Mouse (Mus musculus): ENCODE results near the gene Kptn. TPM values are rescaled to one million over a fixed set of nuclear protein-coding genes. Genes with fewer than 3 reads are reported as not detected.

Gene Kptn
- total RNA-seq, 2 experiments from 2014 or later: 23.0 to 23.1 TPM

- DNase-seq: peak in 1 of 2 experiments; percentile 18
- intact Hi-C loops (cut with DNase I): no loop called here
Observed at GRCm38 (mm10) chr7:16156105-16156714, 36.5 kb downstream of the Kptn start.

- DNase-seq: no peak
- intact Hi-C loops (cut with DNase I): no loop called here
Observed at GRCm38 (mm10) chr7:16158735-16159134, 39.0 kb downstream of the Kptn start.

- intact Hi-C loops (cut with DNase I): no loop called here
- no peak for DNase-seq
Observed at GRCm38 (mm10) chr7:16160702-16161101, 41.0 kb downstream of the Kptn start.

GRCm38 (mm10) chr7:16161302-16161701 is 41.6 kb downstream of the Kptn start:
- intact Hi-C loops (cut with DNase I): no loop called here
- DNase-seq: no peak

GRCm38 (mm10) chr7:16162036-16162435 is 42.3 kb downstream of the Kptn start:
- intact Hi-C loops (cut with DNase I): no loop called here
- no peak for DNase-seq

GRCm38 (mm10) chr7:16172141-16172581 is 52.5 kb downstream of the Kptn start:
- DNase-seq: no peak
- intact Hi-C loops (cut with DNase I): no loop called here

GRCm38 (mm10) chr7:16172586-16173140 is 53.0 kb downstream of the Kptn start:
- intact Hi-C loops (cut with DNase I): no loop called here
- no peak for DNase-seq

GRCm38 (mm10) chr7:16173146-16173545 is 53.5 kb downstream of the Kptn start:
- no peak for DNase-seq
- intact Hi-C loops (cut with DNase I): no loop called here

GRCm38 (mm10) chr7:16174597-16175541 is 55.2 kb downstream of the Kptn start, which contains the start of gene Meis3:
TSS of gene Meis3 (plus strand) at chr7:16175090.
- intact Hi-C loops (cut with DNase I): no loop called here
- DNase-seq: peak; percentile 42 to 45

- no peak for DNase-seq
- intact Hi-C loops (cut with DNase I): no loop called here
Observed at GRCm38 (mm10) chr7:16175542-16175931, 55.8 kb downstream of the Kptn start.

Other genes with a start within 250 kb of the Kptn start
- gene Crx, start 239.9 kb upstream of the Kptn start, total RNA-seq (2021): not detected
- gene Crxos, start 237.3 kb upstream of the Kptn start, total RNA-seq (2021): not detected
- gene Selenow, start 197.5 kb upstream of the Kptn start, total RNA-seq (2021): 100 to 1,000 TPM; 169 to 178 TPM
- 100 to 1,000 TPM; 137 to 141 TPM for gene Nop53, start 173.8 kb upstream of the Kptn start, total RNA-seq (2021)
- 100 to 1,000 TPM in 1 of 2 experiments, 10 to 100 TPM in 1; 93.1 to 131 TPM for gene Ehd2, start 152.3 kb upstream of the Kptn start, total RNA-seq (2021)
- gene Bicra, start 72.0 kb upstream of the Kptn start, total RNA-seq (2021): 1 to 10 TPM; 8.1 to 8.2 TPM
- not detected for gene Zfp541, start 58.1 kb upstream of the Kptn start, total RNA-seq (2021)
- 10 to 100 TPM; 81.3 to 84.7 TPM for gene Napa, start 21.4 kb upstream of the Kptn start, total RNA-seq (2021)
- gene Slc8a2, start 9.9 kb downstream of the Kptn start, total RNA-seq (2021): 1 to 10 TPM in 1 of 2 experiments, under 1 TPM in 1; 0.67 to 1.1 TPM
- 1 to 10 TPM; 3.9 to 4.9 TPM for gene Meis3, start 55.2 kb downstream of the Kptn start, total RNA-seq (2021)
- 1 to 10 TPM; 7.9 to 8.7 TPM for gene Dhx34, start 102.1 kb downstream of the Kptn start, total RNA-seq (2021)
- 1 to 10 TPM; 1.2 to 1.7 TPM for gene C5ar2, start 124.3 kb downstream of the Kptn start, total RNA-seq (2021)
- gene C5ar1, start 139.6 kb downstream of the Kptn start, total RNA-seq (2021): 1 to 10 TPM; 6.4 to 7.8 TPM
- gene Inafm1, start 153.7 kb downstream of the Kptn start, total RNA-seq (2021): 10 to 100 TPM; 17.0 to 17.8 TPM
- 10 to 100 TPM; 34.6 to 36.9 TPM for gene Ccdc9, start 166.9 kb downstream of the Kptn start, total RNA-seq (2021)
- 1 to 10 TPM; 3.1 to 5.0 TPM for gene Bbc3, start 188.5 kb downstream of the Kptn start, total RNA-seq (2021)

Data from heart, postnatal 36 days (tissue).